Mouse (Mus musculus) CH12.LX (cell line): ENCODE results near the gene Nat9.

Experiments used
- CHD2 ChIP-seq: IDR thresholded peaks from 2 replicates; pipeline ENCODE4 v1.6.1; 2011; ENCODE audit warnings: low read length, improper control_type of control experiment
- CTCF ChIP-seq, 2 experiments: IDR thresholded peaks in 1 of 2; conservative IDR thresholded peaks in 1 of 2; 2 replicates each; pipeline ENCODE4 v1.5.1; 2011 to 2012; ENCODE audit warnings: low read depth in 2 of 2, low read length in 2 of 2, improper control_type of control experiment in 1 of 2, inconsistent platforms in 1 of 2, mild to moderate bottlenecking in 1 of 2, moderate library complexity in 1 of 2
- E2F4 ChIP-seq: IDR thresholded peaks from 2 replicates; pipeline ENCODE4 v1.6.1; 2011; ENCODE audit warnings: low read depth, low read length, improper control_type of control experiment; ENCODE audit not compliant: insufficient replicate concordance
- HCFC1 ChIP-seq: IDR thresholded peaks from 2 replicates; pipeline ENCODE4 v1.6.1; 2012; ENCODE audit warnings: low read depth, mild to moderate bottlenecking, inconsistent platforms, low read length, improper control_type of control experiment
- KAT2A ChIP-seq: IDR thresholded peaks from 2 replicates; pipeline ENCODE4 v1.6.1; 2012; ENCODE audit warnings: low read length, improper control_type of control experiment, inconsistent platforms; ENCODE audit not compliant: insufficient replicate concordance
- MEF2A ChIP-seq: IDR thresholded peaks from 2 replicates; pipeline ENCODE4 v1.6.1; 2014; ENCODE audit warnings: low read depth, mild to moderate bottlenecking, inconsistent platforms, low read length, improper control_type of control experiment, borderline replicate concordance
- MXI1 ChIP-seq: IDR thresholded peaks from 2 replicates; pipeline ENCODE4 v1.6.1; 2011; ENCODE audit warnings: mild to moderate bottlenecking, low read depth, low read length, improper control_type of control experiment
- NRF1 ChIP-seq: IDR thresholded peaks from 2 replicates; pipeline ENCODE4 v1.6.1; 2014; ENCODE audit warnings: low read depth, mild to moderate bottlenecking, inconsistent platforms, low read length, improper control_type of control experiment, moderate library complexity
- POLR2A ChIP-seq: IDR thresholded peaks from 2 replicates; pipeline ENCODE4 v1.6.1; 2011; ENCODE audit warnings: low read depth, mild to moderate bottlenecking, improper control_type of control experiment, low read length
- SMC3 ChIP-seq: IDR thresholded peaks from 2 replicates; pipeline ENCODE4 v1.6.1; 2011; ENCODE audit warnings: low read depth, low read length, improper control_type of control experiment
- UBTF ChIP-seq: IDR thresholded peaks from 2 replicates; pipeline ENCODE4 v1.6.1; 2012; ENCODE audit warnings: low read depth, mild to moderate bottlenecking, inconsistent platforms, low read length, improper control_type of control experiment, moderate library complexity
- ZC3H11A ChIP-seq: IDR thresholded peaks from 2 replicates; pipeline ENCODE4 v1.6.1; 2012; ENCODE audit warnings: low read depth, mild to moderate bottlenecking, inconsistent platforms, low read length, improper control_type of control experiment
- ZKSCAN1 ChIP-seq: IDR thresholded peaks from 2 replicates; pipeline ENCODE4 v1.6.1; 2012; ENCODE audit warnings: low read depth, inconsistent platforms, low read length, improper control_type of control experiment, borderline replicate concordance
- ZNF384 ChIP-seq: IDR thresholded peaks from 2 replicates; pipeline ENCODE4 v1.6.1; 2012; ENCODE audit warnings: low read depth, low read length, improper control_type of control experiment, inconsistent platforms

DNA sequence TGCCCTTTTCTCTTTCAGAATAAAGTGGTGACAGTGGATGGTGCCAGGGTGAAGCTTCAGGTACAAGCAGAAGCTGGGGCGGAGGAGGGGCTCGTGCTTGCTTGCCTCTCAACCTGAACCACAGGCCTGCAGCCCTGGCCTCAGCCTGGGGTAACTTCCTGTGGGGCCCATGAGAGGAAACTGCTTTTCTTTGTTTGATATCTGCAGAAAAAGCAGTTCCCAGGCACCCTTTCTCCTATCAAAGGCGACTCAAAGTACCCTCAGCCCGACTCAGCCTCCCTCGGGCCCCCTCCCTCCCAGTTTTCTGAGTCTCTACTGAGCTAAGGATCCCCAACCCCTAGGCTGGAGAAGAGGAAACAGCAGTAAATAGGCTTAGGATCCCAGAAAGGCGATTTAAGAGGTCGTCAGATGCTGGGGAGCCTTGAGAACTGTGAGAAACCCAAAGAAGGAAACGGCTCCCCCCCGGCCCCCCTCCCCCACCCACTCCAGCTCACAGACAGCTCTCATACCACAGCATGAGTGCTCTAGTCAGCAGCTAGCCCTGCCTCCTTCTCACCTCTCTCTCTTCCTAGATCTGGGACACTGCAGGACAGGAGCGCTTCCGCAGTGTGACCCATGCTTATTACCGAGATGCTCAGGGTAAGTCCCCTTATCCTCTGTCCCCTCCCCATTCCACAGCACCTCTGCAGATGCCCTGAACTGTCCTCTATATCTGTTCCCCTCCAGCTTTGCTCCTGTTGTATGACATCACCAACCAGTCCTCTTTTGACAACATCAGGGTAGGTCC is 29.5 kb downstream of the Nat9 start:
- TF ChIP-seq CTCF (conservative IDR thresholded peaks at IDR 0.05 in 1 of 2, IDR thresholded peaks at IDR 0.05 in 1 of 2; ENCODE audit: low read depth in 2 of 2, low read length in 2 of 2), result no peak
- no peak for TF ChIP-seq SMC3
- no peak for TF ChIP-seq POLR2A
- TF ChIP-seq ZKSCAN1, result no peak
- no peak for TF ChIP-seq UBTF
- no peak for TF ChIP-seq ZC3H11A
- no peak for TF ChIP-seq MXI1
- TF ChIP-seq HCFC1, result no peak
- TF ChIP-seq NRF1, result no peak
- no peak for TF ChIP-seq CHD2
- TF ChIP-seq ZNF384, result no peak
- no peak for TF ChIP-seq KAT2A
- TF ChIP-seq E2F4, result no peak
- TF ChIP-seq MEF2A, result no peak
